Mouse (Mus musculus): ENCODE measurements around the gene Figla. TPM values are rescaled to one million over a fixed set of nuclear protein-coding genes. Genes with fewer than 3 reads are reported as not detected.
A peak's percentile ranks its signal among the peaks of the same experiment; 100 is the strongest.
"Not testable (repeated sequence)": the region's sequence is repeated elsewhere in the genome, so short reads cannot be mapped to it uniquely, and the experiment has no call there.

The Figla gene
- not detected in 2 replicates for polyA plus RNA-seq (2016; fragmentation: Nextera tagmentation; extraction: Ambion mirVana)

DNA sequence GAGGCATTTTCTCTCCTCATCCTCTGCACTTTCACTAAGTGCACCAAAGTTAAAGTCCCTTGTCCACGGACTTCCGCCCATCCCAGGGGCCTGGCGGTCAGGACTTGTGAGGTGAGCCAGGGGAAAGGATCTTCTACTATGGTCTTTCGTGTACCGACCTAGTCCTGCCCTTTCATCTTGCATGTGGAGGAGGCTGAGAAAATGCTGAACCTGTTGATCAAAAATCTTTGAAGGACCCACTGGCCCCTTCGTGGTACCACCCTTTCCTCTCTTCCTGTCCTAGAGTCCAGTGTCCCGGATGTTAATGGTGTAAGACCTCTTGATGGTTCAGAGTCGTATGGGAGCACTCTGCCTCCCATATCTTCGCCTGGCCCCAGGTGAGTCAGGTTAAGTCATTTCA lies at the start of gene Figla:
Gene Figla (plus strand): TSS at position 301 of the 400 bp plus-strand sequence.
- 70% methylated on average over 9 of the region's 9 CpGs for WGBS (ENCODE audit: insufficient replicate concordance)
- Histone ChIP-seq H3K4me1 (peaks cover 3% of the 10 kb centered on the region; the same call in 1 of the 2 replicates), H3K9me3 (replicated peaks) (no peaks in the 10 kb centered on the region), H3K27ac (no peak within 1 kb of the TSS), H3K36me3 (no peaks in the 10 kb centered on the region), H3K4me2 (no peak within 1 kb of the TSS), H3K27me3 (replicated peaks) (peaks cover 27% of the 10 kb centered on the region; the same call in 1 of the 2 replicates), H3K4me3 (no peak within 1 kb of the TSS), H3K9ac (no peak within 1 kb of the TSS)
- ATAC-seq: no peak

- Histone ChIP-seq H3K36me3 (no peaks in the 10 kb centered on the region), H3K9ac (no peak overlapping the region)
Observed at GRCm38 (mm10) chr6:85966686-85967085, 49.3 kb upstream of the Figla start.

GRCm38 (mm10) chr6:85969889-85970288 lies 46.1 kb upstream of the Figla start:
- no peak for ATAC-seq
- no peak overlapping the region for H3K9ac ChIP-seq

More at GRCm38 (mm10) chr6:85966686-85967085, 49.3 kb upstream of the Figla start:
- Histone ChIP-seq H3K4me2 (no peak overlapping the region), H3K27me3 (replicated peaks) (no peaks in the 10 kb centered on the region), H3K27ac (no peak overlapping the region), H3K4me1 (peaks cover 16% of the 10 kb centered on the region), H3K4me3 (no peak overlapping the region), H3K9me3 (replicated peaks) (no peaks in the 10 kb centered on the region)
- ATAC-seq: peak; percentile 21; the same call in 1 of the 2 replicates
- 56% methylated on average over 4 of the region's 4 CpGs for WGBS (ENCODE audit: insufficient replicate concordance)

DNA sequence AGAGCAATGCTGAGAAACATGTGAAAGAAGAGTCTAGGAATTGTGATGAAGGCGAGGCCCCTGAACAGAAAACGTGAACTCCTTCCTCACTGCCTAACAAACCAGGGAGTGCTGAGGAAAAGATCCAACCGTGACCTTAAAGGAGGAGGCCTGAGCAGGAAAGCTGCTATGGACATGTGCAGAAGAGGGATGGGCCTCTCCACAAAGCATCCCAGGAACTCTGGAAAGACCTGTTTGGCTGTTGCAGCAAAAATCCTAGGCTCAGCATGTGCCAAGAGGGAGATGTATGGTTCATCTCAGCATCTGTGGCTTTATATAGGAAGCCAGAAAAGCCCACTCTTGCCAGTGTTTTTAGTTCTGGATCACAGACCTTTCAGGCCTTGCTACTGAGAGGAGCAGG lies 43.3 kb upstream of the Figla start:
- Histone ChIP-seq H3K9me3 (replicated peaks) (0 out of 2 replicates have a peak, but pooled peaks cover 3% of the 10 kb centered on the region), H3K4me3 (no peak overlapping the region), H3K4me1 (peaks cover 13% of the 10 kb centered on the region), H3K4me2 (no peak overlapping the region), H3K27me3 (replicated peaks) (no peaks in the 10 kb centered on the region), H3K36me3 (no peaks in the 10 kb centered on the region), H3K27ac (no peak overlapping the region), H3K9ac (no peak overlapping the region)
- 79% methylated on average over 3 of the region's 3 CpGs for WGBS (ENCODE audit: insufficient replicate concordance)
- ATAC-seq: no peak

More at GRCm38 (mm10) chr6:85969889-85970288, 46.1 kb upstream of the Figla start:
- Histone ChIP-seq H3K9me3 (replicated peaks) (no peaks in the 10 kb centered on the region), H3K4me3 (no peak overlapping the region), H3K4me2 (no peak overlapping the region), H3K27me3 (replicated peaks) (no peaks in the 10 kb centered on the region), H3K36me3 (no peaks in the 10 kb centered on the region), H3K27ac (no peak overlapping the region), H3K4me1 (peaks cover 14% of the 10 kb centered on the region)
- 45% methylated on average over 2 of the region's 2 CpGs for WGBS (ENCODE audit: insufficient replicate concordance)

DNA sequence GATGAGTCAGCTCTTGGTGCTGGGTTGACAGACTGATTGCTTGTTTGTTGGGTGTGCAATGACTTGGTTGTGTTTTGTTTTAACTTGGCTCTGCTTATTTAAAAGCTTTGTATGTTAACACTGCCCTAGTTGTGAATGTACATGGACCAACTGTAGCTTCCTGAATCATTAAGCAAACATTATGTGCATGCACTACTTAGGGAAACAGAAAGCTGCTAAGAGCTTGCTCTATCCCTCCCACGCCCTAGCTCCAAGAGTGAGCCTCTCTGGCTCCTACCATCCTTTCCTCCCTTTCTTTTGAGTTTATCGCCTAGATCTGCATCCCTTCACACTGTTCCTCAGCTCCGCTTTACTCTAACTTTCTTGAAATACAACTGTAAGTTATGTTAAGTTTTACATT lies 42.6 kb upstream of the Figla start:
- H3K4me1 ChIP-seq: peaks cover 13% of the 10 kb centered on the region
- H3K9me3 ChIP-seq (replicated peaks): 0 out of 2 replicates have a peak, but pooled peaks cover 3% of the 10 kb centered on the region
- no peak overlapping the region for H3K4me3 ChIP-seq
- 71% methylated on average over 3 of the region's 3 CpGs for WGBS (ENCODE audit: insufficient replicate concordance)
- H3K27me3 ChIP-seq (replicated peaks): no peaks in the 10 kb centered on the region
- no peak overlapping the region for H3K9ac ChIP-seq
- no peak overlapping the region for H3K27ac ChIP-seq
- H3K36me3 ChIP-seq: no peaks in the 10 kb centered on the region
- H3K4me2 ChIP-seq: no peak overlapping the region
- ATAC-seq: no peak

DNA sequence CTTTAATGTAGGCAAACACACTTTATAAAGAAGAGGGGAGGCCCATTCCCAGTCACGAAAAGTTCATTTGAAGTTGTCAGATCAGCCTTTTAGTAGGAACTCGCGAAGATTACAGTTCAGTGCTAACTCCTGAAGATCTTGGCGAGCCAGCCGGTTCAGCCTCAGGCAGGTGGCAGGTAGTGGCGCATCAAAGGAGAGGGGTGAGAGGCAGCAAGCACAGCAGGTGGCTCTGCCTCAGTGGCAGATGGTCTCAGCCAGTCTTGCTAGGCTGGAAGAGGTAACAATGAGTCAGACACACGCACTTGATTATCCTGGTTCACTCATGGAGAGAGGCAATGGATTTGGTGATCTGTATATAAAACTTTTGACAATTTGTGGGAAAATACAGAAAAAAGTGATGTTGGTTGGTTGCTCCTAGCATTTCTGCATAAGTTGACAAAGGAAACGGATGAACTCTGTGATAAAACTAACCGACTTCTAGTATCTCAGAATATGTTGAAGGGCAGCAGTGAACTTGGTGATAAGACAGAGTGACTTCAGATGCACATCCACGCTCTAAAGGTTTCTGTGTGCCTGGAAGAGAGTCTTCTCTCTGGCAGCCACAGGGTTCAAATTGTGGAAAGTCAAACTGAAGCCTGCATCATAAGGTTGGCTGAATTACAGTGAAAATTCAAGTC lies 40.9 kb upstream of the Figla start:
- peak overlapping the region; percentile 28; the same call in 1 of the 2 replicates for H3K9ac ChIP-seq
- 29% methylated on average over 10 of the region's 10 CpGs for WGBS (ENCODE audit: insufficient replicate concordance)
- ATAC-seq: 0 out of 2 replicates have a peak, but pooled peaks have one; percentile 52
- no peaks in the 10 kb centered on the region for H3K36me3 ChIP-seq
- no peak overlapping the region for H3K4me3 ChIP-seq
- H3K4me2 ChIP-seq: no peak overlapping the region
- H3K4me1 ChIP-seq: peaks cover 13% of the 10 kb centered on the region
- peaks cover 3% of the 10 kb centered on the region; the same call in 1 of the 2 replicates for H3K9me3 ChIP-seq (replicated peaks)
- H3K27me3 ChIP-seq (replicated peaks): no peaks in the 10 kb centered on the region
- H3K27ac ChIP-seq: peak overlapping the region; percentile 48; the same call in 1 of the 2 replicates

DNA sequence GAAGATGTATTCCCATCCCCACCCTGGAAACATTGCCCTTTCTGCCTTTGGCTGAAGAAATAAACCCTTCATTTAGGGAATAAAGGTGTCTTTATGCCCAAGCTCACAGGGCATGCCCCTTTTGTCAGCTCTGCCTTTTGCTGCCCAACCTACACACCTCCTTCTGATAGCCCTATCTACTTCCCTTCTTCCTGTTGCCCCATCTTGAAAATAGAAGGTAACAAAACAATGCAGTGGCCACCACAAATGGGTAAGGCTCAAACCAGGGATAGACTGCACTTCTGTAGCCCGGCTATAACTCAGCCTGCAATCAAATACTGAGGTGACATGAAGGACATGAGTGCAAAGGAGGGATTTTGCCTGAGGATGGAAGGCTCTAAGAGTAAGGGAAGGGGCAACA lies 40.2 kb upstream of the Figla start:
- no peaks in the 10 kb centered on the region for H3K27me3 ChIP-seq (replicated peaks)
- peaks cover 3% of the 10 kb centered on the region; the same call in 1 of the 2 replicates for H3K9me3 ChIP-seq (replicated peaks)
- WGBS (ENCODE audit: insufficient replicate concordance): 64% methylated on average over 1 of the region's 1 CpGs
- ATAC-seq: no peak
- H3K9ac ChIP-seq: no peak overlapping the region
- H3K4me2 ChIP-seq: no peak overlapping the region
- H3K4me3 ChIP-seq: no peak overlapping the region
- no peaks in the 10 kb centered on the region for H3K36me3 ChIP-seq
- H3K27ac ChIP-seq: no peak overlapping the region
- H3K4me1 ChIP-seq: peaks cover 13% of the 10 kb centered on the region

DNA sequence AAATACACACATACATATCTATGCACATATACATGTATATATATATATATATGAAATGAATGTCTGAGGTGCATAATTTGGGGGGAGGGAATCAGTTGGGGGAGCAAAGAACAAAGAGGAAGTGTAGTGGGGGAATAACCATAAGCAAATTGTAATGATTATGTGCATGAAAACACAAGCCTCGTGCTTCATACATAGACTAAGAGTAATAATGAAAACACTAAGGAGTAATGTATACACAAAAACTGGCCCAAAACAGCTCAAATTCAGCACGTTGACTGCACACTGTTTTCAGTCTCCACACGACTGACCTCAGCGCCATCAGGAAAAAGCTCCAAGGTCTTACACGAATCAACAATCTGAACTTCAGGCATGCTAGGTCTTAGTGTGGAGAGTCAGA lies 39.7 kb upstream of the Figla start:
- Histone ChIP-seq H3K27me3 (replicated peaks) (no peaks in the 10 kb centered on the region), H3K9me3 (replicated peaks) (peaks cover 3% of the 10 kb centered on the region; the same call in 1 of the 2 replicates), H3K4me2 (no peak overlapping the region), H3K36me3 (no peaks in the 10 kb centered on the region), H3K4me1 (peaks cover 13% of the 10 kb centered on the region), H3K9ac (no peak overlapping the region), H3K4me3 (no peak overlapping the region), H3K27ac (no peak overlapping the region)
- ATAC-seq: no peak
- WGBS (ENCODE audit: insufficient replicate concordance): 76% methylated on average over 5 of the region's 5 CpGs

DNA sequence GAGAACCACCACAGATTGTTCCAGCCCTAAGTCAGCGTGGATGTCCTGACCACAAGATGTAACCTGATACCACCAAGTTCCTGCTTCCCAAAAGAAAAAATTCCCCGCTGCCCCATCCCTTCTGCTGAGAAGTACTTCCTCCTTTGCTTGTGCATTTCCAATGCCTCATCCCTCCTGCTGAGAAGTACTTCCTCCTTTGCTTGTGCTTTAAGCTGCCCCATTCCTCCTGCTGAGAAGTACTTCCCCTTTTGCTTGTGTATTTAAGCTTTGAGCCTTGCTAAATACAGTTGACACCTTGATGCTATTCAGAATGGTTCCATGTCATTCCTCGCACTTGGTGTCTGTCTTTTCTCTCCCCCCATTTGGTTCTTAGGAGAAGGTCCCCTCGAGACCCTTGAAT lies 37.2 kb upstream of the Figla start:
- H3K36me3 ChIP-seq; H3K4me3 ChIP-seq; H3K27me3 ChIP-seq (replicated peaks); ATAC-seq; H3K9ac ChIP-seq; H3K27ac ChIP-seq; H3K9me3 ChIP-seq (replicated peaks); H3K4me2 ChIP-seq: not testable (repeated sequence)
- H3K4me1 ChIP-seq: peaks cover 13% of the 10 kb centered on the region
- WGBS (ENCODE audit: insufficient replicate concordance): 63% methylated on average over 4 of the region's 4 CpGs

DNA sequence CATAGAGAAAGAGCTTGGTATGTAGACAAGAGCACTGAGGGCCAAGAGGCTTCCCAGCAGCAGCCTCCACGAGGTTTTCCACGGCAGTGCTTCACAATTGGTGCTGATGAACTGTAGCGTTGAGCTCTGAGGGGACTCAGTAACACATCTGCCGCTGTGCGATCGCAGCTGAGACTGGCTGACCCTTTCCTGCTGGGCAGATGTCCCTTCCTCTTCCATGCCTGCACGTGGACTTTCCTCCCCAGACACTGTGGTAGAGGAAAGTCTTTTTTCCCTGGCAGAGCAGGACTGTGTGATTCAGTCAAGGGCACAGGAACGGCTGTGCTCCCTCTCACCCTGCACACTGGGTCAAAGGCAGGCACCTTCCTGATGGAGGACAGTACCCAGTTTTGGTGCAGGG lies 31.6 kb upstream of the Figla start:
- WGBS (ENCODE audit: insufficient replicate concordance): 69% methylated on average over 8 of the region's 8 CpGs
- no peaks in the 10 kb centered on the region for H3K9me3 ChIP-seq (replicated peaks)
- H3K4me1 ChIP-seq: no peaks in the 10 kb centered on the region
- no peak overlapping the region for H3K27ac ChIP-seq
- H3K4me3 ChIP-seq: no peak overlapping the region
- no peaks in the 10 kb centered on the region; the same call in 1 of the 2 replicates for H3K27me3 ChIP-seq (replicated peaks)
- H3K36me3 ChIP-seq: no peaks in the 10 kb centered on the region
- H3K9ac ChIP-seq: no peak overlapping the region
- H3K4me2 ChIP-seq: no peak overlapping the region
- ATAC-seq: no peak

DNA sequence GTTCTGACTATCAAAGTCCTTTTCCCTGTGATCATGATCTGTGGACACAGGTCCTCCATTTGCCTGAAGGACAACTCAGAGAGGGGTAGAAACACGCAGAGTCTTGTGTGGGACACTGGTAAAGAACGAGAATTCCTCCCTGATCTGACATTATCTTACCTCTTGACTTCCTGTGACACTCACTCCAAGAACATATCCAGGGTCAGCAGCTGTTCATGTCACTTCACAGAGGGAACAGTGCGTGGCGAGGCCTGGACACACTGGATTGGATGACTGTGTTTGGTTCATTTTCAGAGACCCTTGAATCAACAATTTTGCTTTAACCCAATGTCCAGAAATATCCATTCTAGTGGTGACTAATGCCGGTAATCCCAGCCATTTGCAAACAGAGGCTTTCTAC lies 26.4 kb upstream of the Figla start:
- WGBS (ENCODE audit: insufficient replicate concordance): 59% methylated on average over 5 of the region's 5 CpGs
- not testable (repeated sequence) for H3K4me1 ChIP-seq; H3K4me3 ChIP-seq; H3K27ac ChIP-seq; H3K27me3 ChIP-seq (replicated peaks); ATAC-seq; H3K36me3 ChIP-seq; H3K9me3 ChIP-seq (replicated peaks); H3K4me2 ChIP-seq; H3K9ac ChIP-seq

DNA sequence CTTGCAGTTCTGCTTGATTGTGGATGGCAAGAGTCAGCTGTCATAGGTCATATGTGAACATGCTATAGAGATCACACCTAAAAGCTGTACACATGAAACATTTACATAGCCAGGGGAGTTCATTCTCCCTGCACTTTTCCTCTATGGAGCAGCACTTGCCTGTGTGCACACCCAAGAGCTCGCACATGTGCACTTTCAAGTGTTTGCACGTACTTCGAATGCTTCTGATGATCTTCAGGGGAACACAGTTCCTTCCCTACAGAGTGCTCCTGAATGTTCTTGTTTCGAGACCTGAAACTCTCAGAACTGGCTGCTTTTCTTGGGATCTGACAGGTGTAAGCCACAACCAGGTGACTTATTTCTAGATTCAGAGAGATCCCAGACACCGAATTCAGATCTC lies 25.2 kb upstream of the Figla start:
- not testable (repeated sequence) for H3K4me3 ChIP-seq; H3K9me3 ChIP-seq (replicated peaks); H3K4me2 ChIP-seq; H3K27ac ChIP-seq; H3K4me1 ChIP-seq; H3K36me3 ChIP-seq; H3K9ac ChIP-seq; H3K27me3 ChIP-seq (replicated peaks); ATAC-seq
- WGBS (ENCODE audit: insufficient replicate concordance): 68% methylated on average over 5 of the region's 5 CpGs
